Mouse (Mus musculus) brain, adult 2 months (tissue): ENCODE measurements around the gene Ppm1j.
"Not testable (repeated sequence)": the region's sequence is repeated elsewhere in the genome, so short reads cannot be mapped to it uniquely, and the experiment has no call there.

Source experiments
- DNase-seq: peaks from one replicate; pipeline ENCODE4 v3.0.0; 2011; ENCODE audit warnings: low read depth, low spot score

The Ppm1j gene

GRCm38 (mm10) chr3:104780561-104781420, at the start of gene Ppm1j:
Gene Ppm1j, plus strand, starts transcription at chr3:104781056.
- no peak for DNase-seq

DNA sequence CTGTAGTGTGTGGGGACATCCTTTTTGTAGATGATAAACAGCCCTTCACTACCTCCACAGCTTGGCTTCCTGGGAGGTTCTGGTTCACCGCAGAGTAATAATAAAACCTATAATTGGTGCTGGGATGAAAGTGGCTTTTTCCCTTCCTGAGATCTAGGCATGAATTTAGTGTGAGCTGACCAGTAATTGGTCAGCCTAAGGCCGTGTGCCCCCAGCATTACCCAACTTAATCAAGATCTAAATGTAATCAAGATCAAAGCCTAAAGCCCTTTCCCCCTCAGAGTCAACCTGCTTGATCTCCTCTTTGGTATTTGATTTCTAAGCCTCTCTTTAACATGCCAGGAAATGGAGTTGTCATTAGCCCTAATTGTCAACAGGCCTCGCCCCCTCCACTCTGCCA, 47.9 kb upstream of the Ppm1j start:
- no peak for DNase-seq

DNA sequence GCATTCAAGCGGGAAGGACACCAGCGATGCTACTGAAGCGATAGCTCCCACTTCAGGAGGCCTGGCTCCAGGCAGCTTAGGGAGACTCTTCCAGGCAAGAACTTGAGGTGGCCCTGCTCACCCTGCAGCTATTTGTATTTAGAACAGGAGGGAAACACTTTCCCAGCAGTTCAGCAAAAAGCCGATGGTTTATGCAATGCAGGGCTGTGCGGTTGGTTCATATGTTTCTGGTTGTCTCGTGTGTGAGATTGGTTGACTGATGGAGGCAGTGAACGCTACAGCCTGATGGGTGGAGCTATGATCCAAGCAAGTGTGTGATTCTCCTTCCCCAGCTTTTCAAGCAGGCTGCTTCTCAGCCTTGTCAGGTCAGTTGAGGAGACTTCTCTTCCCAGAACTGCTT, 46.2 kb upstream of the Ppm1j start:
- no peak for DNase-seq

DNA sequence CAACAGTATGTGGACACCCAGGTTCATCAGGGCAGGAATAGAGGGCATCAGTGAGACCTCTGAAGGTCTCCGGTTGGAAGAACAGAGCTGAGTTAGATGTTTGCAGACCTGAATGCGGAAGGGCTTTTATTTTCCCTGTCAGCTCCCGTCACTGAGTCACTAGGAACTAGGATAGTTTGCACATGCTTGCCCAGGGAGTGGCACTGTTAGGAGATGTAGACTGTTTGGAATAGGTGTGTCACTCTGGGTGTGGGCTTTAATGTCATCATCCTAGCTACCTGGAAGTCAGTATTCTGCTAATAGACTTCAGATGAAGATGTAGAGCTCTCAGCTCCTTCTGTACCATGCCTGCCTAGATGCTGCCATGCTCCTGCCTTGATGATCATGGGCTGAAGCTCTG, 38.9 kb upstream of the Ppm1j start:
- no peak for DNase-seq

GRCm38 (mm10) chr3:104743161-104743560, 37.7 kb upstream of the Ppm1j start:
- no peak for DNase-seq

DNA sequence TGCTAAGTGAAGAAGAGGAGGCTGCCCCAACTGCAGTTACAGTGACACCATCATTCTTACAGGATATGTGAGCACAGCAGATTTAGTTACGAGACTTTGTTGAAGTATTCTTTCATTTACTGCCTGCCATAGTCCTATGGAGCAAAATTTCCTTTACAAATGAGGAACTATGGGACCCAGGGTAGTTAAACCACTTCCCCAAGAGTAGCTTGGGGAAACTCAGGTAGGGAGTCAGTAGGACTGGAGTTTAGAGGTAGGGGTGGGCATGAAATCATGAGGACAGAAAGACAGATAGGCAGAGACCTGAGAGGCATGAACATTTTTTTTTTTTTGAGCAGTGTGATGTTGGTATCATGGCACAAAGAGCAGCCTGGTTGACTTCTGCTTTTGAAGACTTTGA, 37.0 kb upstream of the Ppm1j start:
- no peak for DNase-seq

GRCm38 (mm10) chr3:104752845-104753244, 28.0 kb upstream of the Ppm1j start:
- DNase-seq, result peak; percentile 15

GRCm38 (mm10) chr3:104758406-104758805, 22.4 kb upstream of the Ppm1j start:
- peak; percentile 65 for DNase-seq

DNA sequence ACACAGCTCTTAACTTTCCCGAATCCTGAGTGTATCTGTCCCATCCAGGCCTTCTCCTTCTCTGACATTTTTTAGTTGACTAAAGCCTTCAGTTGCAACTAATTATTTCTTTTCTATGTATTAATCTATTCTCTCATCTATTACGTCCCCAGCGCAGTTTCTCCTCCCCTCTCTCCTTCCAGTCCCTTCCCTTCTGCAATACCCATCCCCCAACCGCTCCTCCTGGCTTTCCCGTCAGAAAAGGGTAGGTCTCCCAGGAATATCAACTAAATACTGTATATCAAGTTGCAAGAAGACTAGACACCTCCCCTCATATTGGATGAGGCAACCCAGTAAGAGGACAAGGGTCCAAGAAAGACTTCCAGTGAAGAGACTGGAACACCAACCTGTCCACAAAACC, 22.0 kb upstream of the Ppm1j start:
- DNase-seq, result no peak

DNA sequence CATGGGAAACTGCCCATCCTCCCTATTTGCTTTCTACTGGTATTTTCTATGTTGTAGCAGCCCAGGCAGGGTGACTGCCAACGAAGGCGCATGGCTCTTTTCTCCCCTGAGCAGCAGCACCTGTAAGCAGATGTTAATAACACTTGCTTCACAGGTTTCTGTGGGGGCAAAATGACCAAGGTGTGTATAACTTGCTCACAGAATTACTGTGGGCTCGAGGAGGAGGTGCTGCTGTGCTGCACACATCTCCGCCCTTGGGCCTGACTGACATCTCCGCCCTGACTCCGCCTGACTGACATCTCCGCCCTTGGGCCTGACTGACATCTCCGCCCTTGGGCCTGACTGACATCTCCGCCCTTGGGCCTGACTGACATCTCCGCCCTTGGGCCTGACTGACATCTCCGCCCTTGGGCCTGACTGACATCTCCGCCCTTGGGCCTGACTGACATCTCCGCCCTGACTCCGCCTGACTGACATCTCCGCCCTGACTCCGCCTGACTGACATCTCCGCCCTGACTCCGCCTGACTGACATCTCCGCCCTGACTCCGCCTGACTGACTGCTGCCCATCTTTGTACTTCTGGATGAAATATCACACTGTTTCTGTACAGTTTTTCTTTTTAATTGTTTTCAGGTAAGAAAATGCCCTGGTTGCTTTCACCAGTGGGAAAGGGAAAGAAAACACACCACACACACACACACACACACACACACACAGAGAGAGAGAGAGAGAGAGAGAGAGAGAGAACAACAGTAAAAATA, 18.6 kb upstream of the Ppm1j start:
- not testable (repeated sequence) for DNase-seq

DNA sequence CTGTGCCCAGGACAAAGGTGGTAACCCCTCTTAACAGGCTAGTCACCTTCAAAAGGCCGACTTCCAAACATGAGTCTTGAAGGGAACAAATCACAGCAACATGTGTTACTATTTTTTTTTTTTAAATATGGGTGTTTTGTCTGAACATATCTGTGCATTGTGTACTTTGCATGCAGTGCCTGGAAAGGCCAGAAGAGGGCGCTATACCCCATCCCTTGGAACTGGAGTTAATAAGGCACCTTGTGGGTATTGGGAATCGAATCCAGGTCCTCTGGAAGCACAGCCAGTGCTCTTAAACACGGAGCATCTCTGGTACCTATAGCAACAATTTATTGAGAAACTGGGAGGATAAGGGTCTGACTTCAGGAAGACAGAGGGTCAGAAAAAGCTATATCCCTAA, 15.8 kb upstream of the Ppm1j start:
- no peak for DNase-seq

DNA sequence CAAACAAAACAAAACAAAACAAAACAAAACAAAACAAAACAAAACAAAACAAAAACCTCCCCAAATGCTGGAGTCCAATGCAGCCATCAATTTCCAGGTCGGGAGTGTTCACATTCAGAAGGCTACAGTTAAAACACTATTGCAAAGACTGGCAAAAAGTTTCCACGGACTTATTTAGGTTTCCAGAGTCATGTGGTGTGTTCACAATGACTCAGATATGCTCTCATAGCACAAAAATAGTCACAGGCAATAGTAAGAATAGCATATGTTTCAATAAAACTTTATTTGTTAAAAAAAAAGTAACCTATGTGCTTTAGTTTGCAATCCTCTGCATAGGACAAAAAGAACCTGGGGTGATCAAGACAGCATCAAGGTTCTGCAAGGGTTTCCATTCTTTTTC, 13.7 kb upstream of the Ppm1j start:
- DNase-seq, result no peak

- no peak for DNase-seq
These were observed 13.1 kb upstream of the Ppm1j start for GRCm38 (mm10) chr3:104767716-104768115.

GRCm38 (mm10) chr3:104769135-104769534, 11.7 kb upstream of the Ppm1j start:
- DNase-seq, result no peak

DNA sequence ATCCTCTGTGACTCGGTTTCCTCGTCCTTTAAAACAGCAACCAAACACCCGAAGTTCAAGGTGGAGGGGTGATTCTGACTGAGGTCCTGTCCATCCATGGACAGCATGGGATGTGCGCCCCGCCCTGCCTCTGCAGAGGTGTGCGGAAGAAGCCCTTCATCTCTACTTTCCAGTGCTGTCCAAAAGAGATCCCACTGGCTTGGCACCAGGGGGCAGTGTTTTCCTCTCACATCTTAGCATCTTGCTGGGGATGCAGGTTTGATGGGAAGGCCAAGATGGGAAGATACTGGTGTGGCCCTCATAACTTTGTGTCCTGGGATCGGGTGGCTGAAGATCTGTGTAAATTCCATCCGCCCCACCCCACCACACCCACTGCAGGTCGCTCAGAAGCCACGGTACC, 10.8 kb upstream of the Ppm1j start:
- DNase-seq, result peak; percentile 63

- no peak for DNase-seq
These were observed 9.9 kb upstream of the Ppm1j start for GRCm38 (mm10) chr3:104770918-104771317.

- DNase-seq, result no peak
These were observed 9.4 kb upstream of the Ppm1j start for GRCm38 (mm10) chr3:104771460-104771859.

DNA sequence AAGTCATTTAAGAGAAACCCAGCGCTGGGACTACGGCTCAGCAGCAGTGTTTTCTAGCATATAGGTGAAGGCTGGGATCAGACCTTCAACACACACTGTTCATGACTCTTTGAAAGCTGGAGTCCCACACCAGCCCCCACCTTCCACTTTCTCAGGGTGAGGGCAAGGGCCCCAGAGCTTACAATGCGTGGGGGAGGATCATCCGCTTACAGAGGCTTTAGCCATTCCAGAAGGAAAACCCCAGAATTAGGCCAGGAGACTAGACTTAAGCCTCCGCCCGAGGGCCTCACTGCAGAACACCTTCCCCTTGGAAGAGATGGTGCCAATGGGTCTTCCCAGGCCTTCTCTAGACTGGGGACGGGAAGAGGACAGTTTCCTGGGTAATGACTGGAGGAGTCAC, 7.6 kb upstream of the Ppm1j start:
- DNase-seq, result no peak

DNA sequence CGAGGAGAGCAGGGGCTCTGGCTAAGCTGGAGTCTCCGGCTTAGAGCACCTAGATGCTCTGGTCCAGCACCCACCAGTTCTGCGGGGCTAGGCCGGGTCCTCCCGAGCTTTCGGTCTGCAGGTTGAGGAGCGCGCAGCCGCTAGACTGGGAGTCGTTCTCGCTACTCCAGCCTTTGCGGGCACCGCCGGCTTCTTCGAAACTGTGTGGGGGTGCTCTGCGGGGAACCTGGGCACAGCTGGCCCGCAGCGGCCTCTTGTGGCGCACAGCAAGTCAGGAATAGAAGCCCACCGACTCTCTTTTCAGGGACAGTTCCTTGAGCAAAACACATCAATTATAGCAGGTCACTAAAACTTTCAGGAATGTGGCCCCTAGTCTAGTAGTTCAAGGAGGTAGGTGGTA, 3.5 kb upstream of the Ppm1j start:
- DNase-seq, result peak; percentile 47

DNA sequence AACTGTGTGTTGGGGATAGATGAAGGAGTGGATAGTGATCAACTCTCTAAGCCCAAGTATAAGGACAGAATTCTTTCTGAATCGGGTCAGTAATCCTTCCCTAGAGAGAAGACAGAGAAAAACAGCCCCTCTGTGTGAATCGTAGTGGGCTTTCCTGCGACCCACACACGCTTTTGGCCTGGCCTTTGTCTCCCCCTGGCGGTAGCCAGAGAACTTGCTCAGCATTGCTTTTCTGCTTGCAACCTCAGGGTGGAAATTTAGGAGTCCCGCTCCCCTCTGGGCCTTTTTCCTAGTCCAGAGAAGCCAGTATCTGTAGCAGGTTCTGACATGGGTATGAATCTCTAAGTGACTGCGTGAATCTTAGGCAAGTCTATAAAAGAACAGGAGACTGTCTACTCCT, 907 bp upstream of the Ppm1j start:
- DNase-seq, result peak; percentile 61

- no peak for DNase-seq
These were observed 631 bp downstream of the Ppm1j start, which contains the start of gene Fam19a3 for GRCm38 (mm10) chr3:104781471-104781903. Gene Fam19a3, minus strand, starts transcription at chr3:104781840.

GRCm38 (mm10) chr3:104782061-104782681, 1.3 kb downstream of the Ppm1j start:
- DNase-seq, result no peak
